Mouse (Mus musculus) liver, adult 2 months (tissue): ENCODE measurements around the gene Mark4.

ENCODE experiments used
- CTCF ChIP-seq: fragments of 200-500 bp; IDR thresholded peaks from 2 replicates; pipeline ENCODE4 v1.5.1; 2011; ENCODE audit warnings: low read depth, low read length, control low read depth
- POLR2A ChIP-seq: fragments of 200-500 bp; IDR thresholded peaks from 2 replicates; pipeline ENCODE4 v1.6.1; 2011; ENCODE audit warnings: low read length, control low read depth; ENCODE audit not compliant: insufficient read depth; ENCODE audit errors: extremely low read depth

- TF ChIP-seq CTCF, result peak; percentile 37
- TF ChIP-seq POLR2A, result no peak
Measured at GRCm38 (mm10) chr7:19382166-19382541, 76.5 kb downstream of the Mark4 start.
